Mouse (Mus musculus) CH12.LX (cell line): ENCODE data around the gene Ing4. TPM values are rescaled to one million over a fixed set of nuclear protein-coding genes. Genes with fewer than 3 reads are reported as not detected.
A peak's percentile ranks its signal among the peaks of the same experiment; 100 is the strongest.

Experiments used
- DNase-seq: peaks from one replicate; pipeline ENCODE4 v3.0.0-alpha.2; 2013; ENCODE audit errors: extremely low read depth
- H3K27ac ChIP-seq: 2 replicates; pipeline ENCODE4 v1.5.1; 2012; ENCODE audit warnings: low read depth, mild to moderate bottlenecking, control low read depth, moderate library complexity; ENCODE audit not compliant: insufficient read depth
- H3K27me3 ChIP-seq: replicated peaks from 2 replicates; pipeline ENCODE3; 2012; ENCODE audit warnings: inconsistent platforms
- H3K36me3 ChIP-seq, 2 experiments: replicated peaks in 1 of 2; 2 replicates each; pipeline versions ENCODE3 to v1.6.1; 2012; ENCODE audit warnings: inconsistent platforms in 1 of 2, low read length in 1 of 2, mild to moderate bottlenecking in 1 of 2, mixed read lengths in 1 of 2, moderate library complexity in 1 of 2; ENCODE audit not compliant: control insufficient read depth in 1 of 2, insufficient read depth in 1 of 2
- H3K4me1 ChIP-seq, 2 experiments: 2 replicates each; pipeline ENCODE4 v1.6.1; 2012; ENCODE audit warnings: inconsistent platforms in 1 of 2, moderate library complexity in 1 of 2; ENCODE audit not compliant: insufficient read depth in 2 of 2, control insufficient read depth in 1 of 2
- H3K4me2 ChIP-seq: 2 replicates; pipeline ENCODE4 v1.6.1; 2012; ENCODE audit warnings: low read depth, mild to moderate bottlenecking, control low read depth; ENCODE audit not compliant: poor library complexity, insufficient read depth, severe bottlenecking
- H3K4me3 ChIP-seq, 3 experiments: fragments of 150-350 bp in 1 of 3; sonication (generic) in 1 of 3; replicated peaks in 1 of 3; 2 replicates each; pipeline versions ENCODE3 to v1.5.1; 2011 to 2012; ENCODE audit warnings: low read depth in 2 of 3, low read length in 2 of 3, mild to moderate bottlenecking in 2 of 3, moderate library complexity in 2 of 3, control low read depth in 1 of 3, improper control_type of control experiment in 1 of 3, inconsistent platforms in 1 of 3, mixed read lengths in 1 of 3; ENCODE audit not compliant: poor library complexity in 1 of 3
- H3K79me2 ChIP-seq: replicated peaks from 2 replicates; pipeline ENCODE4 v1.6.1; 2012; ENCODE audit warnings: mild to moderate bottlenecking, moderate library complexity; ENCODE audit not compliant: control insufficient read depth, poor library complexity, insufficient read depth, severe bottlenecking; ENCODE audit errors: extremely low read depth
- H3K9ac ChIP-seq: 2 replicates; pipeline ENCODE4 v1.6.1; 2012; ENCODE audit warnings: low read depth, mild to moderate bottlenecking, control low read depth, moderate library complexity; ENCODE audit not compliant: insufficient read depth
- H3K9me3 ChIP-seq: replicated peaks from 2 replicates; pipeline ENCODE3; 2012; ENCODE audit warnings: low read length, inconsistent platforms, mixed read lengths
- BHLHE40 ChIP-seq: IDR thresholded peaks from 2 replicates; pipeline ENCODE4 v1.6.1; 2011; ENCODE audit warnings: mild to moderate bottlenecking, low read depth, low read length, improper control_type of control experiment
- CHD1 ChIP-seq: IDR thresholded peaks from 2 replicates; pipeline ENCODE4 v1.6.1; 2012; ENCODE audit warnings: low read depth, low read length, improper control_type of control experiment, inconsistent platforms
- CHD2 ChIP-seq: IDR thresholded peaks from 2 replicates; pipeline ENCODE4 v1.6.1; 2011; ENCODE audit warnings: low read length, improper control_type of control experiment
- CTCF ChIP-seq, 2 experiments: IDR thresholded peaks in 1 of 2; conservative IDR thresholded peaks in 1 of 2; 2 replicates each; pipeline ENCODE4 v1.5.1; 2011 to 2012; ENCODE audit warnings: low read depth in 2 of 2, low read length in 2 of 2, improper control_type of control experiment in 1 of 2, inconsistent platforms in 1 of 2, mild to moderate bottlenecking in 1 of 2, moderate library complexity in 1 of 2
- E2F4 ChIP-seq: IDR thresholded peaks from 2 replicates; pipeline ENCODE4 v1.6.1; 2011; ENCODE audit warnings: low read depth, low read length, improper control_type of control experiment; ENCODE audit not compliant: insufficient replicate concordance
- ELF1 ChIP-seq: IDR thresholded peaks from 2 replicates; pipeline ENCODE4 v1.6.1; 2014; ENCODE audit warnings: low read depth, mild to moderate bottlenecking, inconsistent platforms, low read length, improper control_type of control experiment
- EP300 ChIP-seq: IDR thresholded peaks from 2 replicates; pipeline ENCODE4 v1.6.1; 2011; ENCODE audit warnings: low read length, improper control_type of control experiment
- ETS1 ChIP-seq: conservative IDR thresholded peaks from 2 replicates; pipeline ENCODE4 v1.6.1; 2012; ENCODE audit warnings: low read depth, mild to moderate bottlenecking, inconsistent platforms, low read length, improper control_type of control experiment, moderate library complexity
- GABPA ChIP-seq: IDR thresholded peaks from 2 replicates; pipeline ENCODE4 v1.6.1; 2012; ENCODE audit warnings: low read depth, low read length, improper control_type of control experiment, inconsistent platforms; ENCODE audit not compliant: insufficient replicate concordance
- IRF4 ChIP-seq: IDR thresholded peaks from 2 replicates; pipeline ENCODE4 v1.6.1; 2014; ENCODE audit warnings: low read depth, mild to moderate bottlenecking, inconsistent platforms, low read length, improper control_type of control experiment
- JUN ChIP-seq: IDR thresholded peaks from 2 replicates; pipeline ENCODE4 v1.6.1; 2011; ENCODE audit warnings: low read depth, mild to moderate bottlenecking, low read length, improper control_type of control experiment, moderate library complexity; ENCODE audit not compliant: insufficient read depth
- JUND ChIP-seq: conservative IDR thresholded peaks from 2 replicates; pipeline ENCODE4 v1.6.1; 2011; ENCODE audit warnings: low read depth, low read length, improper control_type of control experiment
- MAFK ChIP-seq: IDR thresholded peaks from 2 replicates; pipeline ENCODE4 v1.6.1; 2011; ENCODE audit warnings: low read length, improper control_type of control experiment; ENCODE audit not compliant: insufficient replicate concordance
- MAX ChIP-seq: IDR thresholded peaks from 2 replicates; pipeline ENCODE4 v1.6.1; 2011; ENCODE audit warnings: low read length, improper control_type of control experiment
- MAZ ChIP-seq: IDR thresholded peaks from 2 replicates; pipeline ENCODE4 v1.6.1; 2012; ENCODE audit warnings: low read depth, mild to moderate bottlenecking, inconsistent platforms, low read length, improper control_type of control experiment, moderate library complexity
- MEF2A ChIP-seq: IDR thresholded peaks from 2 replicates; pipeline ENCODE4 v1.6.1; 2014; ENCODE audit warnings: low read depth, mild to moderate bottlenecking, inconsistent platforms, low read length, improper control_type of control experiment, borderline replicate concordance
- MXI1 ChIP-seq: IDR thresholded peaks from 2 replicates; pipeline ENCODE4 v1.6.1; 2011; ENCODE audit warnings: mild to moderate bottlenecking, low read depth, low read length, improper control_type of control experiment
- MYC ChIP-seq: IDR thresholded peaks from 2 replicates; pipeline ENCODE4 v1.6.1; 2011; ENCODE audit warnings: low read depth, mild to moderate bottlenecking, improper control_type of control experiment, low read length
- PAX5 ChIP-seq: IDR thresholded peaks from 2 replicates; pipeline ENCODE4 v1.6.1; 2012; ENCODE audit warnings: low read length, inconsistent platforms, mixed read lengths
- POLR2A ChIP-seq: IDR thresholded peaks from 2 replicates; pipeline ENCODE4 v1.6.1; 2011; ENCODE audit warnings: low read depth, mild to moderate bottlenecking, improper control_type of control experiment, low read length
- POLR2AphosphoS2 ChIP-seq: IDR thresholded peaks from 2 replicates; pipeline ENCODE4 v1.6.1; 2011; ENCODE audit warnings: low read depth, low read length, improper control_type of control experiment
- RAD21 ChIP-seq: IDR thresholded peaks from 2 replicates; pipeline ENCODE4 v1.6.1; 2011; ENCODE audit warnings: low read depth, mild to moderate bottlenecking, low read length, improper control_type of control experiment, moderate library complexity
- RCOR1 ChIP-seq: conservative IDR thresholded peaks from 2 replicates; pipeline ENCODE4 v1.6.1; 2012; ENCODE audit warnings: low read depth, mild to moderate bottlenecking, inconsistent platforms, low read length, improper control_type of control experiment
- SIN3A ChIP-seq: IDR thresholded peaks from 2 replicates; pipeline ENCODE4 v1.6.1; 2012; ENCODE audit warnings: low read length, improper control_type of control experiment, inconsistent platforms
- SMC3 ChIP-seq: IDR thresholded peaks from 2 replicates; pipeline ENCODE4 v1.6.1; 2011; ENCODE audit warnings: low read depth, low read length, improper control_type of control experiment
- TCF12 ChIP-seq: IDR thresholded peaks from 2 replicates; pipeline ENCODE4 v1.6.1; 2014; ENCODE audit warnings: low read depth, mild to moderate bottlenecking, inconsistent platforms, low read length, improper control_type of control experiment
- UBTF ChIP-seq: IDR thresholded peaks from 2 replicates; pipeline ENCODE4 v1.6.1; 2012; ENCODE audit warnings: low read depth, mild to moderate bottlenecking, inconsistent platforms, low read length, improper control_type of control experiment, moderate library complexity
- USF2 ChIP-seq: conservative IDR thresholded peaks from 2 replicates; pipeline ENCODE4 v1.6.1; 2011; ENCODE audit warnings: low read depth, low read length, improper control_type of control experiment
- ZC3H11A ChIP-seq: IDR thresholded peaks from 2 replicates; pipeline ENCODE4 v1.6.1; 2012; ENCODE audit warnings: low read depth, mild to moderate bottlenecking, inconsistent platforms, low read length, improper control_type of control experiment
- ZKSCAN1 ChIP-seq: IDR thresholded peaks from 2 replicates; pipeline ENCODE4 v1.6.1; 2012; ENCODE audit warnings: low read depth, inconsistent platforms, low read length, improper control_type of control experiment, borderline replicate concordance
- ZMIZ1 ChIP-seq: IDR thresholded peaks from 2 replicates; pipeline ENCODE4 v1.6.1; 2012; ENCODE audit warnings: low read depth, mild to moderate bottlenecking, inconsistent platforms, low read length, improper control_type of control experiment
- ZNF384 ChIP-seq: IDR thresholded peaks from 2 replicates; pipeline ENCODE4 v1.6.1; 2012; ENCODE audit warnings: low read depth, low read length, improper control_type of control experiment, inconsistent platforms
- dilution Hi-C: fragments of 300-500 bp; cut with MboI; formaldehyde crosslinking; loops from 2 replicates; pipeline ENCODE4 v1.14.3; 2020; ENCODE audit warnings: low sequenced_read_pairs; ENCODE audit not compliant: extremely low pct_unique_long_range_greater_than_20kb, extremely low pct_ligation_motif_present
- in situ Hi-C: fragments of 300-500 bp; cut with MboI; formaldehyde crosslinking; loops from 3 replicates; pipeline ENCODE4 v1.14.3; 2019; ENCODE audit warnings: low sequenced_read_pairs, low pct_ligation_motif_present, low pct_unique_long_range_greater_than_20kb, mixed read lengths
- polyA plus RNA-seq: library from polyadenylated mRNA; unstranded; fragments of >175 nt; gene quantifications from 2 replicates; pipeline ENCODE4 v1.2.1, GENCODE M21; 2012; ENCODE audit warnings: low read depth; ENCODE audit not compliant: insufficient read length
- total RNA-seq, 2 experiments: library from RNA; depleted of rRNA; stranded (reverse); fragments of 300-350 nt in 1 of 2; fragments of >200 nt in 1 of 2; gene quantifications; 2 replicates each; pipeline ENCODE4 v1.2.3; 2012 to 2014

Ing4 gene
- total and polyA plus RNA-seq, 3 experiments = 21.3 to 31.3 (median 27.3) TPM

DNA sequence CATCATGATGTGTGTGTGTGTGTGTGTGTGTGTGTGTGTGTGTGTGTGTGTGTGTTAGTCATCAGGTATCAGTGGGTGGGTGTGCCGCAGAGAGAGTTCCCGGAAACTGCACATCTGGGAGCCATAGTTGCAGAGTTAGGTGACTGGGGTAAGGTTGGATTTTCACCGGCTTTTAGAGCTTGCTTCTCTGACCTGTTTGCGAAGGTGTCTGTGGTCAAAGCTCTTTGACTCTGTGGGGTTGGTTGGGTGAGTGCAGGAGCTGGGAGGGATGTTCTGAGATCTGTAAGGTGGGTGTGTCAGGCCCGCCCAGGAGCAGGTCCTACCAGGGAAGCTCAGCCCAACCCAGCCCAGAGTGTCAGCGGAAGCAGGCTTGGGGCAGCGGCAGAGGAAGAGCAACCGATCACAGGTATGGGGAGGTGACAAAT is 28.0 kb downstream of the Ing4 start, which contains the start of gene Lpar5:
Gene Lpar5, plus strand, starts transcription at position 350 of the 425 bp plus-strand sequence.
- Histone ChIP-seq H3K79me2 (no peaks in the 10 kb centered on the region), H3K36me3 (no peaks in the 10 kb centered on the region), H3K4me2 (peak within 1 kb of the TSS; percentile 31; the same call in 1 of the 2 replicates), H3K9ac (no peak within 1 kb of the TSS), H3K9me3 (no peaks in the 10 kb centered on the region), H3K4me3 (peak within 1 kb of the TSS in 2 of 3 experiments; percentile 25 to 29), H3K27ac (no peak within 1 kb of the TSS), H3K27me3 (no peaks in the 10 kb centered on the region), H3K4me1 (peaks cover 8 to 24% of the 10 kb centered on the region in 2 experiments)
- no peak for DNase-seq
- TF ChIP-seq MAX = no peak
- dilution Hi-C loops = no loop called here
- in situ Hi-C loops = no loop called here

DNA sequence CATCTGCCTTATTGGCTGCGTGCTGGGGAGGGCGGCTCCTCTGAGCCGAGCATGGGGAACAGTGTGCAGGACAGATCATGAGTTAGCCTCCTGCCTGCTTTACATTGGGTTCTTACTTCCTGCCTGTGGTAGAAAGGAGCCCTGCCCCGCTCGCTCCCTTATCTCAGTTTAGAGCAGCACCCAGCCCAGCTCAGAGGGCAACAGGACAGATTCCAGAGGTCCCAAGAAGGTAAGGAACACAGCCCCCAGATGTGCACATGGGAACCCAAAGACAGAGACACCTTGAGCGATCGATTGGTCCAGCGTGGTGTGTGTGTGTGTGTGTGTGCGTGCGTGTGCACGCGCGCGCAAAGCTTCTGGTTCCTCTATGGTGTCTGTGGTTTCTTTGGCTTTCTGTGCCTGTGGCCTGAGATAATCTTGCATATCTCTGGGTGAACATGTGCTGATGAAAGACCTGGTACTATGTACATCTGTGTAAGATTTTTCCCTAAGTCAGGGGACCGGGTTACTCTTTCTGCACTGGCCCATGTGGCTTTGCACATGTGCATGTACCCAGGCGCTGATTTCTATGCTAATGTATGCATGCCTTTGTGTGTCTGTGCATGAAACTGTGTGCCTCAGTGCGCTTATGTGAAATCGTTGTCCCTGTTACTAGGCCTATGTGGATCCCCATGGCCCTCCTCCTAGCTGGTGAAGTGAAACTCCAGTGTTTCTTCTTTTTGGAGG is 31.8 kb downstream of the Ing4 start:
- in situ Hi-C loops (no loop called here), dilution Hi-C loops (no loop called here)
- Histone ChIP-seq H3K36me3 (peaks cover 0 to 10% of the 10 kb centered on the region in 2 experiments), H3K4me1 (peaks cover 21 to 44% of the 10 kb centered on the region in 2 experiments), H3K4me3 (peak overlapping the region; percentile 53 to 69 (median 59)), H3K4me2 (peak overlapping the region; percentile 92), H3K27me3 (no peaks in the 10 kb centered on the region), H3K27ac (peak overlapping the region; percentile 93), H3K79me2 (no peaks in the 10 kb centered on the region), H3K9me3 (no peaks in the 10 kb centered on the region), H3K9ac (peak overlapping the region; percentile 81)
- DNase-seq = peak; percentile 87
- TF ChIP-seq USF2 (no peak), E2F4 (no peak), MEF2A (0 out of 2 replicates have a peak, but pooled peaks have one; percentile 5), ZC3H11A (no peak), MAZ (no peak), ELF1 (peak; percentile 54; the same call in 1 of the 2 replicates), GABPA (no peak), JUND (no peak), MAFK (no peak), JUN (no peak), RAD21 (no peak), MXI1 (peak; percentile 95), SMC3 (no peak), CHD2 (no peak), ZNF384 (no peak), ETS1 (peak; percentile 37; the same call in 1 of the 2 replicates), BHLHE40 (peak; percentile 87), PAX5 (no peak), EP300 (peak; percentile 18; the same call in 1 of the 2 replicates), MYC (peak; percentile 99), CHD1 (no peak), IRF4 (no peak), SIN3A (peak; percentile 85), CTCF (conservative IDR thresholded peaks at IDR 0.05 in 1 of 2, IDR thresholded peaks at IDR 0.05 in 1 of 2; ENCODE audit: low read depth in 2 of 2, low read length in 2 of 2) (no peak), ZKSCAN1 (no peak), RCOR1 (no peak), TCF12 (peak; percentile 70; the same call in 1 of the 2 replicates), POLR2AphosphoS2 (no peak), POLR2A (peak; percentile 86), MAX (peak; percentile 94), UBTF (no peak), ZMIZ1 (no peak)
